Mouse (Mus musculus) lung, embryonic 15.5 days (tissue): ENCODE data around the gene Blmh. TPM values are rescaled to one million over a fixed set of nuclear protein-coding genes. Genes with fewer than 3 reads are reported as not detected.
A peak's percentile ranks its signal among the peaks of the same experiment; 100 is the strongest.

Experiments
- ATAC-seq: fragments of 200-750 bp; cut with Nextera tagmentation; 2 replicates; pipeline ENCODE4 v1.8.0; 2017; ENCODE audit warnings: moderate number of reproducible peaks, borderline replicate concordance; ENCODE audit not compliant: low FRiP score, low TSS enrichment; ENCODE audit errors: extremely low read depth
- H3K27ac ChIP-seq: fragments of 300-500 bp; sonication (generic); 2 replicates; pipeline ENCODE4 v1.5.1; 2015; ENCODE audit warnings: moderate library complexity, mild to moderate bottlenecking, inconsistent platforms
- H3K27me3 ChIP-seq: fragments of 300-500 bp; sonication (generic); 2 replicates; pipeline ENCODE4 v1.6.1; 2015; ENCODE audit warnings: inconsistent platforms
- H3K36me3 ChIP-seq: fragments of 300-500 bp; sonication (generic); 2 replicates; pipeline ENCODE4 v1.6.1; 2015; ENCODE audit warnings: inconsistent platforms
- H3K4me1 ChIP-seq: fragments of 300-500 bp; sonication (generic); 2 replicates; pipeline ENCODE4 v1.6.1; 2015; ENCODE audit warnings: inconsistent platforms
- H3K4me2 ChIP-seq: fragments of 300-500 bp; sonication (generic); 2 replicates; pipeline ENCODE4 v1.6.1; 2015; ENCODE audit warnings: inconsistent platforms, mild to moderate bottlenecking, moderate library complexity
- H3K4me3 ChIP-seq: fragments of 300-500 bp; sonication (generic); 2 replicates; pipeline ENCODE4 v1.5.1; 2015; ENCODE audit warnings: mild to moderate bottlenecking, inconsistent platforms
- H3K9ac ChIP-seq: fragments of 300-500 bp; sonication (generic); 2 replicates; pipeline ENCODE4 v1.6.1; 2015; ENCODE audit warnings: inconsistent platforms
- H3K9me3 ChIP-seq: fragments of 300-500 bp; sonication (generic); 2 replicates; pipeline ENCODE4 v1.6.1; 2016; ENCODE audit warnings: inconsistent platforms
- WGBS: fragments of 180-500 bp; shearing (Covaris S2); methylation state at CpG from one replicate; pipeline ENCODE4 v1.1.7; 2015; 5-methylcytosine and 5-hydroxymethylcytosine counted together
- polyA plus RNA-seq: library from polyadenylated mRNA; unstranded; fragments of >200 nt; fragmentation: Nextera tagmentation; extraction: Ambion mirVana; gene quantifications from 2 replicates; pipeline ENCODE4 v1.2.1, GENCODE M21; 2015

The Blmh gene
- 179 and 181 TPM in 2 replicates for polyA plus RNA-seq

- H3K9ac ChIP-seq = no peak within 1 kb of the TSS
- H3K27ac ChIP-seq = no peak within 1 kb of the TSS
- no peak for ATAC-seq
- H3K27me3 ChIP-seq = no peaks in the 10 kb centered on the region
- H3K4me3 ChIP-seq = no peak within 1 kb of the TSS
- H3K4me1 ChIP-seq = peaks cover 6% of the 10 kb centered on the region
- H3K9me3 ChIP-seq = no peaks in the 10 kb centered on the region
- H3K36me3 ChIP-seq = no peaks in the 10 kb centered on the region
- WGBS = 32% methylated on average over 6 of the region's 6 CpGs
- peak within 1 kb of the TSS; percentile 11; the same call in 1 of the 2 replicates for H3K4me2 ChIP-seq
These were observed at the start of gene Blmh for GRCm38 (mm10) chr11:76924759-76925236. Gene Blmh (plus strand): TSS chr11:76924809.

- H3K4me2 ChIP-seq = no peak overlapping the region
- WGBS = 81% methylated on average over 5 of the region's 5 CpGs
- no peaks in the 10 kb centered on the region for H3K36me3 ChIP-seq
- H3K27me3 ChIP-seq = no peaks in the 10 kb centered on the region
- peaks cover 10% of the 10 kb centered on the region for H3K4me1 ChIP-seq
- H3K4me3 ChIP-seq = no peak overlapping the region
- no peak for ATAC-seq
- no peak overlapping the region for H3K27ac ChIP-seq
- no peak overlapping the region for H3K9ac ChIP-seq
- H3K9me3 ChIP-seq = no peaks in the 10 kb centered on the region
These were observed 44.8 kb upstream of the Blmh start for GRCm38 (mm10) chr11:76879816-76880215.

DNA sequence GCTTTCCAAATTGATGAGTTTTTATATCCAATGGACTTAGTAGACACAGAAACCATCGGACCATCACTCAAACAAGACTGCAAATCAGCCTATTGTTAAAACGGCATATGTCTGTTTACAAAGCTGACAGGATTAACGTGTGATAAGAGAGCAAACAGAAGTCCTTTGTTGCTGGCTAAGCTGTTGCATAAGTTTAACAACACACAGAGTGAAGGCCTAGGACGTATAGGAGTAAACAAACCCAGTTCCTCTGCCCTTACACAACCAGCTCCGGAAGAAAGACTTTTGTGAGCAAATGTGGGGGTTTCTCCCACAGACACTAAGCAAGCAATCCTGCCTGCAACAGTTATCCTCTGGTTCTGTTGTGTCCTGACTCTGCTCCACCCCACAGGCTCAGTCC is 40.2 kb upstream of the Blmh start:
- Histone ChIP-seq H3K27me3 (no peaks in the 10 kb centered on the region), H3K9me3 (no peaks in the 10 kb centered on the region), H3K27ac (peak overlapping the region; percentile 80), H3K4me2 (no peak overlapping the region), H3K9ac (no peak overlapping the region), H3K4me3 (no peak overlapping the region), H3K36me3 (no peaks in the 10 kb centered on the region), H3K4me1 (peaks cover 11% of the 10 kb centered on the region; the same call in 1 of the 2 replicates)
- WGBS = 8% methylated on average over 5 of the region's 5 CpGs
- ATAC-seq = peak; percentile 92

DNA sequence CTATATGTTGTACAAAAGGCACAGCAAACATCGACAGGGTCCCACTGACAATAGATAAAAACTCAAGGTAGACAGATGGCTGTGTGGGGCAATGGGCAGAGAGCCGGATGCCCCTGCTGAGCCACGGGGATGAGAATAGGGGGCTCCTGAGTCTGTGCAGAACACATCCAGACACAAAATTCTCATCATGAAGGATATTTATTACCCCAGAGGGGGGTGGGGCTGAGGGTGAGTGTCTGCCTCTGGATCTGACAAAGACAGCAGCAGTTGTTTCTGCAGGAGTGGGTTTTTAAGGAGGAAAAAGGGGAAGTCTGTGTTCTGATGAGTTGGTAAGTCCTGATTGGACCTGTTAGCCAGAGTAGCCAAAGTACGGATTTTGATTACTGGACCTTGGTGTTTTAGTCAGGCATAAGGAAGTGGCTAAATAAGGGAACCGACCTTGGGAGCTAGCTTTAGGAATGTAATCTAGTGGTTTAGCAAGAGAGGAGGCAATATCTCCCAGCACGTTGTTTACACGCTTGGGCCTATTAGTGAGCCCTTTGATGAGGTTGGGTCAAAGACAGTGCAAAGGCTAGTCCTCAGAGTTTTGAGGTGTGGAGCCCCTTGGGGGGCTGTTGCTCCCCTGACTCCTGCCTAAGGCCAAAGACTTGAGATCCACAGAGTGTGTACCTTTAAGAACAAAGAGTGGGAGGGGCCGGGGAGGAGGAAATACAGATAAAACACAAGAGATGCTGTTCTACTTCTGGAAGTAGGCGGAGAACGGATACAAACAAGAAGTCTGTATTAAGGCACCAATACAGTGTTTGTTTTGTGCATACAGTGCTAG is 35.1 kb upstream of the Blmh start:
- Histone ChIP-seq H3K36me3 (no peaks in the 10 kb centered on the region), H3K9ac (no peak overlapping the region), H3K4me2 (no peak overlapping the region), H3K27me3 (no peaks in the 10 kb centered on the region), H3K9me3 (no peaks in the 10 kb centered on the region), H3K4me3 (no peak overlapping the region), H3K4me1 (peaks cover 37% of the 10 kb centered on the region), H3K27ac (peak overlapping the region; percentile 73)
- 26% methylated on average over 10 of the region's 10 CpGs for WGBS
- ATAC-seq = peak; percentile 23; the same call in 1 of the 2 replicates

GRCm38 (mm10) chr11:76891171-76891570 is 33.4 kb upstream of the Blmh start:
- no peak for ATAC-seq
- Histone ChIP-seq H3K9ac (no peak overlapping the region), H3K27ac (no peak overlapping the region), H3K4me2 (no peak overlapping the region), H3K4me1 (peaks cover 36% of the 10 kb centered on the region), H3K36me3 (no peaks in the 10 kb centered on the region), H3K9me3 (no peaks in the 10 kb centered on the region), H3K27me3 (no peaks in the 10 kb centered on the region), H3K4me3 (no peak overlapping the region)
- 87% methylated on average over 7 of the region's 7 CpGs for WGBS

- Histone ChIP-seq H3K9ac (no peak overlapping the region), H3K27ac (no peak overlapping the region), H3K4me1 (peaks cover 41% of the 10 kb centered on the region), H3K27me3 (no peaks in the 10 kb centered on the region), H3K9me3 (no peaks in the 10 kb centered on the region), H3K4me3 (no peak overlapping the region), H3K36me3 (no peaks in the 10 kb centered on the region), H3K4me2 (no peak overlapping the region)
- WGBS = 73% methylated on average over 4 of the region's 4 CpGs
- no peak for ATAC-seq
These were observed 32.8 kb upstream of the Blmh start for GRCm38 (mm10) chr11:76891738-76892349.

GRCm38 (mm10) chr11:76892972-76893371 is 31.6 kb upstream of the Blmh start:
- WGBS = 64% methylated on average over 3 of the region's 3 CpGs
- H3K4me1 ChIP-seq = peaks cover 51% of the 10 kb centered on the region

DNA sequence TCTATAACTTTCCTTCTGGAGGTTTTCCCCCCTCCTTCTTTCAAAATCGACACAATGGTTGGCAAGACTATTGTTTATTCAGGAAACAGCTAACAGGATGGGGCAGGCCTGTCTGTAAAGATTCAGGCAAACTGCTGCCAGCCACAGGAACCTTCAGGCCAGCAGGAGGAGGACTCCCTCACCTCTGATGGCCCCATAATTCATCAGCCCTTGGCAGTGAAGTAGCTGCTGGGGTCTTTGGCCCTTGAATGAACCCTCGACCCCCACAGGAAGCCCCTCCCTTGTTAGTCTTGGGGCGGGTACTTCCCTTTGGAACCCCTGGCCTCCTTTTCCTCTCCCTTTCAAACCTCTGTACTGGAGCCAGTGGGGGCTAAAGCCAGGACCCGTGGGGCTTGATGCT is 31.0 kb upstream of the Blmh start:
- no peak overlapping the region for H3K9ac ChIP-seq
- WGBS = 7% methylated on average over 4 of the region's 4 CpGs
- peak overlapping the region; percentile 31 for H3K4me2 ChIP-seq
- peak; percentile 53 for ATAC-seq
- no peaks in the 10 kb centered on the region for H3K27me3 ChIP-seq
- H3K9me3 ChIP-seq = no peaks in the 10 kb centered on the region
- H3K4me3 ChIP-seq = no peak overlapping the region
- no peaks in the 10 kb centered on the region for H3K36me3 ChIP-seq
- peak overlapping the region; percentile 81 for H3K27ac ChIP-seq
- H3K4me1 ChIP-seq = peaks cover 57% of the 10 kb centered on the region

More at GRCm38 (mm10) chr11:76892972-76893371, 31.6 kb upstream of the Blmh start:
- H3K4me3 ChIP-seq = no peak overlapping the region
- no peak overlapping the region for H3K9ac ChIP-seq
- H3K36me3 ChIP-seq = no peaks in the 10 kb centered on the region
- H3K4me2 ChIP-seq = no peak overlapping the region
- ATAC-seq = no peak
- H3K27me3 ChIP-seq = no peaks in the 10 kb centered on the region
- H3K9me3 ChIP-seq = no peaks in the 10 kb centered on the region
- H3K27ac ChIP-seq = peak overlapping the region; percentile 81

DNA sequence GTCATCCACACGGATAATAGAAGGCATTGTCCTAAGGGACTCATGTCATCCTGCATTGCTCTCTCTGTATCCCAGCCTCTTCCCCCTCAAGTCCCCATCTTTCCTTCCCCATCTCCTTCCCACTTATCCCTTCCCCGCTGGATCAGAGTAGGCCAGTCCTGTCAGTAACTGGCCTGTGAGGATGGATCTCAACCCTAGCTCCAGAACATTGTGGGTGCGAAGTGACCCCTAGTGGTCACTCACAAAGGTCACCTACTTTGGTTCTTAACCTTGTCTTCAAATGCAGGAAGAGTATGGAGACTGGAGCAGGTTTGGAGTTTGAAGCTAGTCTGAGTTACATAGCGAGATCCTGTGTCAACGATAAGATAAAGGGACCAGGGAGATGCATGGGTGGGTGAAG is 30.4 kb upstream of the Blmh start:
- Histone ChIP-seq H3K9me3 (no peaks in the 10 kb centered on the region), H3K4me3 (no peak overlapping the region), H3K4me1 (peaks cover 60% of the 10 kb centered on the region), H3K4me2 (peak overlapping the region; percentile 31), H3K36me3 (no peaks in the 10 kb centered on the region), H3K27me3 (no peaks in the 10 kb centered on the region), H3K9ac (no peak overlapping the region), H3K27ac (peak overlapping the region; percentile 81)
- ATAC-seq = peak; percentile 37
- 25% methylated on average over 5 of the region's 5 CpGs for WGBS

- Histone ChIP-seq H3K4me2 (peak overlapping the region; percentile 15; the same call in 1 of the 2 replicates), H3K9ac (no peak overlapping the region), H3K4me1 (peaks cover 60% of the 10 kb centered on the region), H3K4me3 (no peak overlapping the region), H3K36me3 (no peaks in the 10 kb centered on the region), H3K27me3 (no peaks in the 10 kb centered on the region), H3K9me3 (no peaks in the 10 kb centered on the region), H3K27ac (peak overlapping the region; percentile 77)
- ATAC-seq = peak; percentile 82
- WGBS = 19% methylated on average over 6 of the region's 6 CpGs
These were observed 28.2 kb upstream of the Blmh start for GRCm38 (mm10) chr11:76896360-76896759.

DNA sequence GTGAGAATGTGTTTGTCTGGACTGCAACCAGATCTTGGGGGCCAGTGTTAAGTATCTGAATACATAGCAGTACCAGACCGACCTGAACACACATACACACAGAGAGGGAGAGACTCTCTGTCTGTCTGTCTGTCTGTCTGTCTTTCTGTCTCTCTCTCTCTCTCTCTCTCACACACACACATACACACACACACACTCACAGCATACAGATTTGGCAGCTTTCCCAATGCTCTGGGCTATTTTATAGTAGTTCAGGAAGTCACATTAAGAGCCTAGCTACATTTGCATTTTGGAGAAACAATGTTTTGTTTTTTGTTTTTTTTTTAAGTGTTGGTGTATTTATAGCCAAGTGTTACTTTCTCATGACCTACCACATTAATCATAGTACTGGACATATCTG is 27.5 kb upstream of the Blmh start:
- Histone ChIP-seq H3K4me3 (no peak overlapping the region), H3K36me3 (no peaks in the 10 kb centered on the region), H3K27me3 (no peaks in the 10 kb centered on the region), H3K9me3 (no peaks in the 10 kb centered on the region), H3K4me1 (peaks cover 60% of the 10 kb centered on the region), H3K4me2 (peak overlapping the region; percentile 15; the same call in 1 of the 2 replicates), H3K27ac (peak overlapping the region; percentile 77), H3K9ac (no peak overlapping the region)
- ATAC-seq = no peak
- 22% methylated on average over 1 of the region's 1 CpGs for WGBS

GRCm38 (mm10) chr11:76897871-76898270 is 26.7 kb upstream of the Blmh start:
- 41% methylated on average over 3 of the region's 3 CpGs for WGBS
- H3K36me3 ChIP-seq = no peaks in the 10 kb centered on the region
- no peaks in the 10 kb centered on the region for H3K27me3 ChIP-seq
- H3K9me3 ChIP-seq = no peaks in the 10 kb centered on the region
- H3K4me3 ChIP-seq = no peak overlapping the region
- no peak overlapping the region for H3K4me2 ChIP-seq
- peak overlapping the region; percentile 77 for H3K27ac ChIP-seq
- no peak overlapping the region for H3K9ac ChIP-seq
- peaks cover 54% of the 10 kb centered on the region for H3K4me1 ChIP-seq
- no peak for ATAC-seq
